Mouse (Mus musculus) ES-E14 (cell line): ENCODE measurements around the gene Smad1.

Experiments used
- CHD2 ChIP-seq: IDR thresholded peaks from 2 replicates; pipeline ENCODE4 v1.6.1; 2014; ENCODE audit warnings: mild to moderate bottlenecking, low read depth, low read length, inconsistent platforms
- HCFC1 ChIP-seq: IDR thresholded peaks from 2 replicates; pipeline ENCODE4 v1.6.1; 2012; ENCODE audit warnings: low read length, inconsistent platforms, borderline replicate concordance; ENCODE audit not compliant: insufficient read depth
- MAFK ChIP-seq: IDR thresholded peaks from 2 replicates; pipeline ENCODE4 v1.6.1; 2014; ENCODE audit warnings: mild to moderate bottlenecking, low read depth, low read length, inconsistent platforms; ENCODE audit not compliant: insufficient read depth
- ZC3H11A ChIP-seq: IDR thresholded peaks from 2 replicates; pipeline ENCODE4 v1.6.1; 2012; ENCODE audit warnings: low read depth, mild to moderate bottlenecking, inconsistent platforms, low read length, borderline replicate concordance
- ZNF384 ChIP-seq: IDR thresholded peaks from 2 replicates; pipeline ENCODE4 v1.6.1; 2012; ENCODE audit warnings: low read depth, low read length, inconsistent platforms

DNA sequence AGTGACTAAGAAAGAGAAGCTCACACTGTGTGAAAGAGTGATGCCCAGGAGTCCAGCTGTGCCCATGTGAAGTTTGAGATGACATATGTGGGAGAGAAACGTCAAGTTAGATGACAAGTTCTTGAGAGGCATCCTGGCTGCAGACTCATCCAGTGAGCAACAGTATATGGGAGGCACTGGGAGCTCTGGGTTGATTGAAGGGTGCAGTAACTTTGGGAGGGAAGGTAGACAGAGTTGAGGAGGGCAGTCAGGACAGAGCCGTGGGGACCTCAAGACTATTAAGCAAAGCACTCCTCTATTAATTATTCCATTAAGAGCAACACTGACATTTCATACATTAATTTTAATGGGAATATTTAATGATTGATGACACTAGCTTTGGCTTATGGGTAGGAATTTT lies 69.6 kb downstream of the Smad1 start:
- no peak for TF ChIP-seq ZC3H11A
- TF ChIP-seq ZNF384 = no peak
- no peak for TF ChIP-seq HCFC1
- TF ChIP-seq MAFK = no peak
- no peak for TF ChIP-seq CHD2
